Mouse (Mus musculus) heart, adult 2 months (tissue): ENCODE results near the gene Gm4869. TPM values are rescaled to one million over a fixed set of nuclear protein-coding genes. Genes with fewer than 3 reads are reported as not detected.

Source experiments
- DNase-seq, 2 experiments: peaks; one replicate each; pipeline ENCODE4 v3.0.0; 2021
- H3K27ac ChIP-seq: fragments of 200-600 bp; 2 replicates; pipeline ENCODE4 v1.8.1; 2022
- H3K27me3 ChIP-seq: fragments of 200-500 bp; 2 replicates; pipeline ENCODE4 v1.6.1; 2012; ENCODE audit warnings: mild to moderate bottlenecking, low read length, inconsistent platforms, mixed read lengths; ENCODE audit not compliant: control insufficient read depth, insufficient read depth
- H3K36me3 ChIP-seq: fragments of 200-500 bp; 2 replicates; pipeline ENCODE4 v1.6.1; 2012; ENCODE audit warnings: low read length, inconsistent platforms; ENCODE audit not compliant: control insufficient read depth, insufficient read depth
- H3K4me1 ChIP-seq: fragments of 200-500 bp; 2 replicates; pipeline ENCODE4 v1.6.1; 2011; ENCODE audit warnings: low read length; ENCODE audit not compliant: control insufficient read depth, insufficient read depth
- H3K4me3 ChIP-seq: fragments of 200-600 bp; 2 replicates; pipeline ENCODE4 v1.8.1; 2022
- H3K79me2 ChIP-seq: fragments of 200-500 bp; replicated peaks from 2 replicates; pipeline ENCODE4 v1.6.1; 2012; ENCODE audit warnings: mild to moderate bottlenecking, inconsistent platforms, low read length, moderate library complexity, mixed read lengths; ENCODE audit not compliant: control insufficient read depth, insufficient read depth
- H3K9ac ChIP-seq: fragments of 200-500 bp; 2 replicates; pipeline ENCODE4 v1.6.1; 2012; ENCODE audit warnings: low read depth, mild to moderate bottlenecking, control low read depth, inconsistent platforms, low read length, mixed read lengths
- CTCF ChIP-seq: fragments of 200-600 bp; IDR thresholded peaks from 2 replicates; pipeline ENCODE4 v1.8.1; 2022; ENCODE audit warnings: antibody characterized with exemption, mild to moderate bottlenecking, moderate library complexity
- EP300 ChIP-seq: fragments of 200-500 bp; IDR thresholded peaks from 2 replicates; pipeline ENCODE4 v1.6.1; 2011; ENCODE audit warnings: low read depth, low read length, control low read depth; ENCODE audit not compliant: insufficient read depth
- POLR2A ChIP-seq: fragments of 200-500 bp; IDR thresholded peaks from 2 replicates; pipeline ENCODE4 v1.6.1; 2011; ENCODE audit warnings: mild to moderate bottlenecking, low read depth, low read length, control low read depth; ENCODE audit not compliant: insufficient read depth
- WGBS: fragments of 180-500 bp; shearing (Covaris S2); methylation state at CpG from one replicate; pipeline ENCODE4 v1.1.7; 2018; 5-methylcytosine and 5-hydroxymethylcytosine counted together
- intact Hi-C: fragments of 180-260 bp; cut with DNase I; formaldehyde crosslinking; loops from one replicate; pipeline ENCODE4 v1.15.1; 2025
- microRNA-seq, 2 experiments: library from miRNA; unstranded; fragments of <30 nt; microRNA quantifications; one replicate each; pipeline ENCODE4 v1.2.0; 2021
- polyA plus RNA-seq: library from polyadenylated mRNA; depleted of rRNA; stranded (reverse); fragments of >200 nt; gene quantifications from 2 replicates; pipeline ENCODE4 v1.2.3, GENCODE M21; 2012; rRNA removed
- total RNA-seq, 2 experiments: library from RNA; stranded (reverse); gene quantifications; 2 replicates each; pipeline ENCODE4 v1.2.3; 2021

Gm4869 gene
- total and polyA plus RNA-seq, 3 experiments = not detected

- no peak for DNase-seq
- no peaks in the 10 kb centered on the region for H3K79me2 ChIP-seq
- intact Hi-C loops = no loop called here
- WGBS = 90% methylated on average over 1 of the region's 1 CpGs
- no peak overlapping the region for H3K4me3 ChIP-seq
- no peaks in the 10 kb centered on the region for H3K36me3 ChIP-seq
- 0 out of 2 replicates have a peak, but pooled peaks cover 1% of the 10 kb centered on the region for H3K4me1 ChIP-seq
- H3K27ac ChIP-seq = no peak overlapping the region
- TF ChIP-seq CTCF (no peak), POLR2A (no peak), EP300 (no peak)
- H3K27me3 ChIP-seq = no peaks in the 10 kb centered on the region
- no peak overlapping the region for H3K9ac ChIP-seq
These were observed 75.8 kb downstream of the Gm4869 start for GRCm38 (mm10) chr5:140521196-140521595.

- intact Hi-C loops = loop anchor here (1.0 kb wide), 1 partner anchor 9 kb away; no protein-coding TSS in a partner anchor
- no peak for DNase-seq
- H3K79me2 ChIP-seq = no peaks in the 10 kb centered on the region
- no peak overlapping the region for H3K9ac ChIP-seq
- 94% methylated on average over 2 of the region's 2 CpGs for whole genome bisulfite sequencing
- H3K4me1 ChIP-seq = no peaks in the 10 kb centered on the region
- no peak overlapping the region for H3K27ac ChIP-seq
- H3K27me3 ChIP-seq = no peaks in the 10 kb centered on the region
- no peak for TF ChIP-seq CTCF
- no peak for TF ChIP-seq POLR2A
- no peak for TF ChIP-seq EP300
- no peaks in the 10 kb centered on the region for H3K36me3 ChIP-seq
- no peak overlapping the region for H3K4me3 ChIP-seq
These were observed 81.3 kb downstream of the Gm4869 start for GRCm38 (mm10) chr5:140526754-140527153.

GRCm38 (mm10) chr5:140538111-140538683 lies 92.8 kb downstream of the Gm4869 start:
- H3K27ac ChIP-seq = no peak overlapping the region
- no peak for DNase-seq
- peaks cover 1% of the 10 kb centered on the region; the same call in 1 of the 2 replicates for H3K4me1 ChIP-seq
- no peaks in the 10 kb centered on the region for H3K79me2 ChIP-seq
- H3K4me3 ChIP-seq = no peak overlapping the region
- intact Hi-C loops = no loop called here
- TF ChIP-seq POLR2A (no peak), CTCF (no peak), EP300 (no peak)
- H3K27me3 ChIP-seq = no peaks in the 10 kb centered on the region
- WGBS = 69% methylated on average over 13 of the region's 13 CpGs
- no peaks in the 10 kb centered on the region for H3K36me3 ChIP-seq
- H3K9ac ChIP-seq = no peak overlapping the region

- no peaks in the 10 kb centered on the region for H3K36me3 ChIP-seq
- no peak overlapping the region for H3K27ac ChIP-seq
- H3K79me2 ChIP-seq = no peaks in the 10 kb centered on the region
- H3K9ac ChIP-seq = no peak overlapping the region
- intact Hi-C loops = loop anchor here (1.0 to 5.0 kb wide), 5 partner anchors 27 to 207 kb away; no protein-coding TSS in a partner anchor
- peak; percentile 94 for TF ChIP-seq EP300
- TF ChIP-seq CTCF = peak; percentile 93
- no peak for TF ChIP-seq POLR2A
- H3K27me3 ChIP-seq = no peaks in the 10 kb centered on the region
- H3K4me1 ChIP-seq = peaks cover 1% of the 10 kb centered on the region; the same call in 1 of the 2 replicates
- WGBS = 14% methylated on average over 8 of the region's 8 CpGs
- DNase-seq = peak; percentile 76 to 88
- H3K4me3 ChIP-seq = no peak overlapping the region
These were observed 94.7 kb downstream of the Gm4869 start for GRCm38 (mm10) chr5:140540106-140540505.

- TF ChIP-seq CTCF (no peak), EP300 (no peak), POLR2A (no peak)
- Histone ChIP-seq H3K79me2 (no peaks in the 10 kb centered on the region), H3K4me1 (peaks cover 1% of the 10 kb centered on the region; the same call in 1 of the 2 replicates), H3K9ac (no peak overlapping the region), H3K36me3 (no peaks in the 10 kb centered on the region), H3K27ac (no peak overlapping the region), H3K4me3 (no peak overlapping the region), H3K27me3 (no peaks in the 10 kb centered on the region)
- intact Hi-C loops = loop anchor here (5.0 kb wide), 1 partner anchor 204 kb away; no protein-coding TSS in a partner anchor
- DNase-seq = no peak
- 59% methylated on average over 9 of the region's 9 CpGs for WGBS
These were observed 97.5 kb downstream of the Gm4869 start for GRCm38 (mm10) chr5:140542811-140543575.

Small RNAs within 50 kb of the gene (microRNA-seq; reads per million reads assigned to microRNA genes)
- 0 reads per million in 2 experiments for gene Mir7038

Other genes starting within 250 kb of the Gm4869 start
- 10 to 100 TPM in 1 of 2 experiments, 1 to 10 TPM in 1; 9.4 to 12.2 TPM for gene Mad1l1, start 124.1 kb upstream of the Gm4869 start, total RNA-seq
- 10.1 and 12.4 TPM in 2 replicates for gene Mad1l1, start 124.1 kb upstream of the Gm4869 start, polyA plus RNA-seq
- 10 to 100 TPM in 1 of 2 experiments, 1 to 10 TPM in 1; 6.5 to 10.0 TPM for gene Nudt1, start 124.0 kb upstream of the Gm4869 start, total RNA-seq
- gene Nudt1, start 124.0 kb upstream of the Gm4869 start, polyA plus RNA-seq = 8.7 and 12.4 TPM in 2 replicates
- 10 to 100 TPM; 11.0 to 12.5 TPM for gene Mrm2, start 113.7 kb upstream of the Gm4869 start, total RNA-seq
- 10.9 and 15.2 TPM in 2 replicates for gene Mrm2, start 113.7 kb upstream of the Gm4869 start, polyA plus RNA-seq
- gene Snx8, start 56.4 kb upstream of the Gm4869 start, total RNA-seq = 10 to 100 TPM; 12.0 to 15.8 TPM
- gene Snx8, start 56.4 kb upstream of the Gm4869 start, polyA plus RNA-seq = 8.9 and 10.5 TPM in 2 replicates
- 10 to 100 TPM; 86.9 to 95.2 TPM for gene Eif3b, start 26.3 kb upstream of the Gm4869 start, total RNA-seq
- gene Eif3b, start 26.3 kb upstream of the Gm4869 start, polyA plus RNA-seq = 49.0 and 59.8 TPM in 2 replicates
- 1 to 10 TPM; 4.5 to 4.8 TPM for gene Chst12, start 59.9 kb downstream of the Gm4869 start, total RNA-seq
- 8.3 and 11.2 TPM in 2 replicates for gene Chst12, start 59.9 kb downstream of the Gm4869 start, polyA plus RNA-seq
- gene Grifin, start 119.4 kb downstream of the Gm4869 start, total RNA-seq = not detected
- gene Grifin, start 119.4 kb downstream of the Gm4869 start, polyA plus RNA-seq = not detected in 2 replicates
- 10 to 100 TPM in 1 of 2 experiments, 1 to 10 TPM in 1; 7.4 to 11.5 TPM for gene Lfng, start 161.7 kb downstream of the Gm4869 start, total RNA-seq
- 18.4 and 23.1 TPM in 2 replicates for gene Lfng, start 161.7 kb downstream of the Gm4869 start, polyA plus RNA-seq
- 10 to 100 TPM; 10.6 to 11.0 TPM for gene Ttyh3, start 203.4 kb downstream of the Gm4869 start, total RNA-seq
- gene Ttyh3, start 203.4 kb downstream of the Gm4869 start, polyA plus RNA-seq = 13.9 and 14.6 TPM in 2 replicates